Mouse (Mus musculus) CH12.LX (cell line): ENCODE results near the gene Ankra2. TPM values are rescaled to one million over a fixed set of nuclear protein-coding genes. Genes with fewer than 3 reads are reported as not detected.

ENCODE experiments used
- DNase-seq: peaks from one replicate; pipeline ENCODE4 v3.0.0-alpha.2; 2013; ENCODE audit errors: extremely low read depth
- H3K27ac ChIP-seq: 2 replicates; pipeline ENCODE4 v1.5.1; 2012; ENCODE audit warnings: low read depth, mild to moderate bottlenecking, control low read depth, moderate library complexity; ENCODE audit not compliant: insufficient read depth
- H3K27me3 ChIP-seq: replicated peaks from 2 replicates; pipeline ENCODE3; 2012; ENCODE audit warnings: inconsistent platforms
- H3K36me3 ChIP-seq, 2 experiments: replicated peaks in 1 of 2; 2 replicates each; pipeline versions ENCODE3 to v1.6.1; 2012; ENCODE audit warnings: inconsistent platforms in 1 of 2, low read length in 1 of 2, mild to moderate bottlenecking in 1 of 2, mixed read lengths in 1 of 2, moderate library complexity in 1 of 2; ENCODE audit not compliant: control insufficient read depth in 1 of 2, insufficient read depth in 1 of 2
- H3K4me1 ChIP-seq, 2 experiments: 2 replicates each; pipeline ENCODE4 v1.6.1; 2012; ENCODE audit warnings: inconsistent platforms in 1 of 2, moderate library complexity in 1 of 2; ENCODE audit not compliant: insufficient read depth in 2 of 2, control insufficient read depth in 1 of 2
- H3K4me2 ChIP-seq: 2 replicates; pipeline ENCODE4 v1.6.1; 2012; ENCODE audit warnings: low read depth, mild to moderate bottlenecking, control low read depth; ENCODE audit not compliant: poor library complexity, insufficient read depth, severe bottlenecking
- H3K4me3 ChIP-seq, 3 experiments: fragments of 150-350 bp in 1 of 3; sonication (generic) in 1 of 3; replicated peaks in 1 of 3; 2 replicates each; pipeline versions ENCODE3 to v1.5.1; 2011 to 2012; ENCODE audit warnings: low read depth in 2 of 3, low read length in 2 of 3, mild to moderate bottlenecking in 2 of 3, moderate library complexity in 2 of 3, control low read depth in 1 of 3, improper control_type of control experiment in 1 of 3, inconsistent platforms in 1 of 3, mixed read lengths in 1 of 3; ENCODE audit not compliant: poor library complexity in 1 of 3
- H3K79me2 ChIP-seq: replicated peaks from 2 replicates; pipeline ENCODE4 v1.6.1; 2012; ENCODE audit warnings: mild to moderate bottlenecking, moderate library complexity; ENCODE audit not compliant: control insufficient read depth, poor library complexity, insufficient read depth, severe bottlenecking; ENCODE audit errors: extremely low read depth
- H3K9ac ChIP-seq: 2 replicates; pipeline ENCODE4 v1.6.1; 2012; ENCODE audit warnings: low read depth, mild to moderate bottlenecking, control low read depth, moderate library complexity; ENCODE audit not compliant: insufficient read depth
- H3K9me3 ChIP-seq: replicated peaks from 2 replicates; pipeline ENCODE3; 2012; ENCODE audit warnings: low read length, inconsistent platforms, mixed read lengths
- BHLHE40 ChIP-seq: IDR thresholded peaks from 2 replicates; pipeline ENCODE4 v1.6.1; 2011; ENCODE audit warnings: mild to moderate bottlenecking, low read depth, low read length, improper control_type of control experiment
- CHD1 ChIP-seq: IDR thresholded peaks from 2 replicates; pipeline ENCODE4 v1.6.1; 2012; ENCODE audit warnings: low read depth, low read length, improper control_type of control experiment, inconsistent platforms
- CHD2 ChIP-seq: IDR thresholded peaks from 2 replicates; pipeline ENCODE4 v1.6.1; 2011; ENCODE audit warnings: low read length, improper control_type of control experiment
- CTCF ChIP-seq, 2 experiments: IDR thresholded peaks in 1 of 2; conservative IDR thresholded peaks in 1 of 2; 2 replicates each; pipeline ENCODE4 v1.5.1; 2011 to 2012; ENCODE audit warnings: low read depth in 2 of 2, low read length in 2 of 2, improper control_type of control experiment in 1 of 2, inconsistent platforms in 1 of 2, mild to moderate bottlenecking in 1 of 2, moderate library complexity in 1 of 2
- E2F4 ChIP-seq: IDR thresholded peaks from 2 replicates; pipeline ENCODE4 v1.6.1; 2011; ENCODE audit warnings: low read depth, low read length, improper control_type of control experiment; ENCODE audit not compliant: insufficient replicate concordance
- ELF1 ChIP-seq: IDR thresholded peaks from 2 replicates; pipeline ENCODE4 v1.6.1; 2014; ENCODE audit warnings: low read depth, mild to moderate bottlenecking, inconsistent platforms, low read length, improper control_type of control experiment
- EP300 ChIP-seq: IDR thresholded peaks from 2 replicates; pipeline ENCODE4 v1.6.1; 2011; ENCODE audit warnings: low read length, improper control_type of control experiment
- ETS1 ChIP-seq: conservative IDR thresholded peaks from 2 replicates; pipeline ENCODE4 v1.6.1; 2012; ENCODE audit warnings: low read depth, mild to moderate bottlenecking, inconsistent platforms, low read length, improper control_type of control experiment, moderate library complexity
- GABPA ChIP-seq: IDR thresholded peaks from 2 replicates; pipeline ENCODE4 v1.6.1; 2012; ENCODE audit warnings: low read depth, low read length, improper control_type of control experiment, inconsistent platforms; ENCODE audit not compliant: insufficient replicate concordance
- HCFC1 ChIP-seq: IDR thresholded peaks from 2 replicates; pipeline ENCODE4 v1.6.1; 2012; ENCODE audit warnings: low read depth, mild to moderate bottlenecking, inconsistent platforms, low read length, improper control_type of control experiment
- IRF4 ChIP-seq: IDR thresholded peaks from 2 replicates; pipeline ENCODE4 v1.6.1; 2014; ENCODE audit warnings: low read depth, mild to moderate bottlenecking, inconsistent platforms, low read length, improper control_type of control experiment
- JUN ChIP-seq: IDR thresholded peaks from 2 replicates; pipeline ENCODE4 v1.6.1; 2011; ENCODE audit warnings: low read depth, mild to moderate bottlenecking, low read length, improper control_type of control experiment, moderate library complexity; ENCODE audit not compliant: insufficient read depth
- JUND ChIP-seq: conservative IDR thresholded peaks from 2 replicates; pipeline ENCODE4 v1.6.1; 2011; ENCODE audit warnings: low read depth, low read length, improper control_type of control experiment
- KAT2A ChIP-seq: IDR thresholded peaks from 2 replicates; pipeline ENCODE4 v1.6.1; 2012; ENCODE audit warnings: low read length, improper control_type of control experiment, inconsistent platforms; ENCODE audit not compliant: insufficient replicate concordance
- MAFK ChIP-seq: IDR thresholded peaks from 2 replicates; pipeline ENCODE4 v1.6.1; 2011; ENCODE audit warnings: low read length, improper control_type of control experiment; ENCODE audit not compliant: insufficient replicate concordance
- MAX ChIP-seq: IDR thresholded peaks from 2 replicates; pipeline ENCODE4 v1.6.1; 2011; ENCODE audit warnings: low read length, improper control_type of control experiment
- MAZ ChIP-seq: IDR thresholded peaks from 2 replicates; pipeline ENCODE4 v1.6.1; 2012; ENCODE audit warnings: low read depth, mild to moderate bottlenecking, inconsistent platforms, low read length, improper control_type of control experiment, moderate library complexity
- MEF2A ChIP-seq: IDR thresholded peaks from 2 replicates; pipeline ENCODE4 v1.6.1; 2014; ENCODE audit warnings: low read depth, mild to moderate bottlenecking, inconsistent platforms, low read length, improper control_type of control experiment, borderline replicate concordance
- MXI1 ChIP-seq: IDR thresholded peaks from 2 replicates; pipeline ENCODE4 v1.6.1; 2011; ENCODE audit warnings: mild to moderate bottlenecking, low read depth, low read length, improper control_type of control experiment
- MYC ChIP-seq: IDR thresholded peaks from 2 replicates; pipeline ENCODE4 v1.6.1; 2011; ENCODE audit warnings: low read depth, mild to moderate bottlenecking, improper control_type of control experiment, low read length
- NELFE ChIP-seq: IDR thresholded peaks from 2 replicates; pipeline ENCODE4 v1.6.1; 2011; ENCODE audit warnings: low read depth, low read length, improper control_type of control experiment
- NRF1 ChIP-seq: IDR thresholded peaks from 2 replicates; pipeline ENCODE4 v1.6.1; 2014; ENCODE audit warnings: low read depth, mild to moderate bottlenecking, inconsistent platforms, low read length, improper control_type of control experiment, moderate library complexity
- PAX5 ChIP-seq: IDR thresholded peaks from 2 replicates; pipeline ENCODE4 v1.6.1; 2012; ENCODE audit warnings: low read length, inconsistent platforms, mixed read lengths
- POLR2A ChIP-seq: IDR thresholded peaks from 2 replicates; pipeline ENCODE4 v1.6.1; 2011; ENCODE audit warnings: low read depth, mild to moderate bottlenecking, improper control_type of control experiment, low read length
- POLR2AphosphoS2 ChIP-seq: IDR thresholded peaks from 2 replicates; pipeline ENCODE4 v1.6.1; 2011; ENCODE audit warnings: low read depth, low read length, improper control_type of control experiment
- RAD21 ChIP-seq: IDR thresholded peaks from 2 replicates; pipeline ENCODE4 v1.6.1; 2011; ENCODE audit warnings: low read depth, mild to moderate bottlenecking, low read length, improper control_type of control experiment, moderate library complexity
- RCOR1 ChIP-seq: conservative IDR thresholded peaks from 2 replicates; pipeline ENCODE4 v1.6.1; 2012; ENCODE audit warnings: low read depth, mild to moderate bottlenecking, inconsistent platforms, low read length, improper control_type of control experiment
- SIN3A ChIP-seq: IDR thresholded peaks from 2 replicates; pipeline ENCODE4 v1.6.1; 2012; ENCODE audit warnings: low read length, improper control_type of control experiment, inconsistent platforms
- SMC3 ChIP-seq: IDR thresholded peaks from 2 replicates; pipeline ENCODE4 v1.6.1; 2011; ENCODE audit warnings: low read depth, low read length, improper control_type of control experiment
- TBP ChIP-seq: conservative IDR thresholded peaks from 2 replicates; pipeline ENCODE4 v1.6.1; 2011; ENCODE audit warnings: low read depth, low read length, improper control_type of control experiment
- TCF12 ChIP-seq: IDR thresholded peaks from 2 replicates; pipeline ENCODE4 v1.6.1; 2014; ENCODE audit warnings: low read depth, mild to moderate bottlenecking, inconsistent platforms, low read length, improper control_type of control experiment
- UBTF ChIP-seq: IDR thresholded peaks from 2 replicates; pipeline ENCODE4 v1.6.1; 2012; ENCODE audit warnings: low read depth, mild to moderate bottlenecking, inconsistent platforms, low read length, improper control_type of control experiment, moderate library complexity
- USF1 ChIP-seq: IDR thresholded peaks from 2 replicates; pipeline ENCODE4 v1.6.1; 2014; ENCODE audit warnings: low read depth, mild to moderate bottlenecking, inconsistent platforms, low read length, improper control_type of control experiment
- USF2 ChIP-seq: conservative IDR thresholded peaks from 2 replicates; pipeline ENCODE4 v1.6.1; 2011; ENCODE audit warnings: low read depth, low read length, improper control_type of control experiment
- ZC3H11A ChIP-seq: IDR thresholded peaks from 2 replicates; pipeline ENCODE4 v1.6.1; 2012; ENCODE audit warnings: low read depth, mild to moderate bottlenecking, inconsistent platforms, low read length, improper control_type of control experiment
- ZKSCAN1 ChIP-seq: IDR thresholded peaks from 2 replicates; pipeline ENCODE4 v1.6.1; 2012; ENCODE audit warnings: low read depth, inconsistent platforms, low read length, improper control_type of control experiment, borderline replicate concordance
- ZMIZ1 ChIP-seq: IDR thresholded peaks from 2 replicates; pipeline ENCODE4 v1.6.1; 2012; ENCODE audit warnings: low read depth, mild to moderate bottlenecking, inconsistent platforms, low read length, improper control_type of control experiment
- ZNF384 ChIP-seq: IDR thresholded peaks from 2 replicates; pipeline ENCODE4 v1.6.1; 2012; ENCODE audit warnings: low read depth, low read length, improper control_type of control experiment, inconsistent platforms
- dilution Hi-C: fragments of 300-500 bp; cut with MboI; formaldehyde crosslinking; loops from 2 replicates; pipeline ENCODE4 v1.14.3; 2020; ENCODE audit warnings: low sequenced_read_pairs; ENCODE audit not compliant: extremely low pct_unique_long_range_greater_than_20kb, extremely low pct_ligation_motif_present
- in situ Hi-C: fragments of 300-500 bp; cut with MboI; formaldehyde crosslinking; loops from 3 replicates; pipeline ENCODE4 v1.14.3; 2019; ENCODE audit warnings: low sequenced_read_pairs, low pct_ligation_motif_present, low pct_unique_long_range_greater_than_20kb, mixed read lengths
- polyA plus RNA-seq: library from polyadenylated mRNA; unstranded; fragments of >175 nt; gene quantifications from 2 replicates; pipeline ENCODE4 v1.2.1, GENCODE M21; 2012; ENCODE audit warnings: low read depth; ENCODE audit not compliant: insufficient read length
- total RNA-seq, 2 experiments: library from RNA; depleted of rRNA; stranded (reverse); fragments of 300-350 nt in 1 of 2; fragments of >200 nt in 1 of 2; gene quantifications; 2 replicates each; pipeline ENCODE4 v1.2.3; 2012 to 2014

The Ankra2 gene
- 10.1 and 11.1 TPM in 2 replicates for total RNA-seq (2012; rRNA removed)
- total RNA-seq (2014; rRNA removed), result 12.9 and 15.3 TPM in 2 replicates
- polyA plus RNA-seq, result 12.4 and 14.8 TPM in 2 replicates

DNA sequence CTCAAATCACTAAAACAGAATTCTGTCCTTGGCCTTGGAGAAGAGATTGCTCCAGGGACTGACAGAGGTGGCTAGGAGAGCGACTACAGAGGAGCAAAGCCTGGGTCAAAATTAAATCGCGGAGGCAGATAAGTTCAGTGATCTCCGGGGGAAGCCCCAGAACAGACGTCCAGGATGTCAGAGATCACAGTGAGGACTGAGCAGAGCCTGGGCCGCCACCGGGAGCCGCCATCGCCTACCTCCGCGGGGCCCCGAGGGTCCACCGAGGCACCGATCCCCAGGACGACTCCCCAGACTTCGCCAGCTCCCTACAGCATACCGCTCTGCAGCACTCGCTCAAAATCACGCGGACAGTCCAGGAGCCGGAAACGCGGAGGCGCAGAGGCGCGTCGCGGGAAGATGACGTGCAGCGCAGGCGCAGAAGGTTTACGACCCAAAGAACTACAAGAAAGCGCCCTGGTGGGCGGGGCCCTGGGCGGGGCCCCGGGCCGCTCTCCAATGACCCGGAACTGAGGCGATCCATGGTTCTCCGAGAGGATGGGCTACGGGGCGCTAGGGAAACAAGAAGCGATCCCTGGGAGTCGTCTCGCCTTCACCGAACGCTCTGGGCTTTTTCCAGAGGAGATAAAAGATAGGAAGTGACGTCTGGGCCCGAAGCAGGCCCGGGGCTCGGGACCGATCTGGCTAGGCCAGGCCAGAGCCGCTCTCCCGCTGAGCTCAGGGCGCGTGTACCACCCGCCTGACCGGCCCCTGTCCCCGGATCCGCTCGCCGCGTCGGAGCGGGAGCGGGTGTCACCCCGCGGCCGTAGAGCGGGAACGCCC, at the start of gene Ankra2, which contains the start of gene Utp15:
Gene Ankra2 (plus strand): TSS at position 439 of the 822 bp plus-strand sequence.
Gene Utp15 (minus strand): TSS at position 406 of the 822 bp plus-strand sequence.
- peak; percentile 96 for DNase-seq
- dilution Hi-C loops (no loop called here), in situ Hi-C loops (no loop called here)
- Histone ChIP-seq H3K9me3 (no peaks in the 10 kb centered on the region), H3K36me3 (peaks cover 17 to 42% of the 10 kb centered on the region in 2 experiments), H3K4me2 (peak within 1 kb of the TSS; percentile 96), H3K4me3 (peak within 1 kb of the TSS; percentile 89 to 100 (median 97)), H3K9ac (peak within 1 kb of the TSS; percentile 92), H3K27ac (no peak within 1 kb of the TSS; the same call in 1 of the 2 replicates), H3K4me1 (peaks cover 2 to 22% of the 10 kb centered on the region in 2 experiments; a peak in 3 of 4 replicates), H3K27me3 (no peaks in the 10 kb centered on the region), H3K79me2 (peaks cover 32% of the 10 kb centered on the region)
- TF ChIP-seq USF2 (no peak), ZMIZ1 (0 out of 2 replicates have a peak, but pooled peaks have one; percentile 53), MAX (peak; percentile 91), ZC3H11A (no peak), CHD1 (no peak), ETS1 (no peak), BHLHE40 (peak; percentile 35; the same call in 1 of the 2 replicates), MXI1 (peak; percentile 99), MAZ (no peak), ZKSCAN1 (no peak), TCF12 (peak; percentile 73), KAT2A (peak; percentile 91), RCOR1 (no peak), RAD21 (no peak), TBP (peak; percentile 91), JUND (no peak), POLR2A (peak; percentile 89), CTCF (conservative IDR thresholded peaks at IDR 0.05 in 1 of 2, IDR thresholded peaks at IDR 0.05 in 1 of 2; ENCODE audit: low read depth in 2 of 2, low read length in 2 of 2) (no peak), UBTF (0 out of 2 replicates have a peak, but pooled peaks have one; percentile 53), MYC (peak; percentile 93), USF1 (peak; percentile 29), SIN3A (peak; percentile 96), CHD2 (peak; percentile 67), PAX5 (no peak), E2F4 (no peak), NRF1 (peak; percentile 91), ZNF384 (no peak), ELF1 (peak; percentile 96), NELFE (peak; percentile 81), IRF4 (0 out of 2 replicates have a peak, but pooled peaks have one; percentile 21), SMC3 (no peak), JUN (no peak), EP300 (no peak), HCFC1 (peak; percentile 95), GABPA (no peak; the same call in 1 of the 2 replicates), MEF2A (no peak; the same call in 1 of the 2 replicates), MAFK (no peak), POLR2AphosphoS2 (no peak)
